ENCODE assay signal across 24 mouse cellular contexts in genomic region chr4:58291828-58292227, GRCm38 (mm10). TPM values are rescaled to one million over a fixed set of nuclear protein-coding genes. Genes with fewer than 3 reads are reported as not detected.
DNase-seq lines count a peak whose midpoint lies in the region; ATAC-seq and TF ChIP-seq lines count a peak whose summit lies in the region.
"Had no signal": no experiment of that assay in that cellular context is flagged by ENCODE, and none has a peak within 500 bp of the region (broad histone marks: within the 10 kb centered on the region; RNA-seq: fewer than 3 reads in every experiment).

No protein-coding gene starts in this region.

- 43% methylated on average over 1 of the region's 1 CpGs for WGBS in midbrain, embryonic 13.5 days
- 56% methylated on average over 1 of the region's 1 CpGs for WGBS in midbrain, embryonic 11.5 days
- 29% methylated on average over 1 of the region's 1 CpGs for WGBS in kidney, embryonic 14.5 days

- no peaks in the 10 kb centered on the region for H3K9me3 ChIP-seq in midbrain, embryonic 13.5 days
- H3K9me3 ChIP-seq in midbrain, embryonic 11.5 days (ENCODE audit: control insufficient read depth, low read length), result no peaks in the 10 kb centered on the region
- no peaks in the 10 kb centered on the region for H3K9me3 ChIP-seq in ES-E14 (ENCODE audit: control insufficient read depth, insufficient read depth, low read depth, low read length)
- H3K9me3 ChIP-seq in kidney, embryonic 14.5 days (ENCODE audit: control insufficient read depth, low read length), result no peaks in the 10 kb centered on the region
- H3K9me3 ChIP-seq: embryonic facial prominence, embryonic 13.5 days; embryonic facial prominence, embryonic 15.5 days; forebrain, embryonic 10.5 days; forebrain, embryonic 12.5 days had no signal

- H3K36me3 ChIP-seq in midbrain, embryonic 13.5 days, result no peaks in the 10 kb centered on the region
- no peaks in the 10 kb centered on the region for H3K36me3 ChIP-seq in midbrain, embryonic 11.5 days (ENCODE audit: control insufficient read depth, insufficient read depth, low read length)
- H3K36me3 ChIP-seq in ES-E14 (ENCODE audit: control insufficient read depth, insufficient read depth, low read length, poor library complexity, severe bottlenecking), result no peaks in the 10 kb centered on the region
- no peaks in the 10 kb centered on the region for H3K36me3 ChIP-seq in kidney, embryonic 14.5 days (ENCODE audit: control insufficient read depth, insufficient read depth, low read length)
- H3K36me3 ChIP-seq: embryonic facial prominence, embryonic 13.5 days; embryonic facial prominence, embryonic 15.5 days; forebrain, embryonic 10.5 days; forebrain, embryonic 12.5 days had no signal

- no peak for DNase-seq in midbrain, embryonic 11.5 days (ENCODE audit: low spot score, missing footprints)
- no peak for DNase-seq in ES-E14 (ENCODE audit: low read depth, low spot score)
- peak; percentile 42 for DNase-seq in NIH3T3 (ENCODE audit: low read depth)
- no peak for DNase-seq in spleen, postnatal 4 days (ENCODE audit: low spot score in 2 of 2)
- DNase-seq: adrenal gland, adult 2 months; adrenal gland, postnatal 10 days; adrenal gland, postnatal 25 days; cerebellum, adult 11 months; cerebellum, adult 18-20 months; cerebellum, adult 8-10 months; cerebellum, adult 9-11 months; cerebellum, postnatal 14 days; cerebellum, postnatal 36 days; embryo, embryonic 11 days had no signal

- H3K27me3 ChIP-seq in midbrain, embryonic 13.5 days, result no peaks in the 10 kb centered on the region
- no peaks in the 10 kb centered on the region for H3K27me3 ChIP-seq in midbrain, embryonic 11.5 days (ENCODE audit: control insufficient read depth, insufficient read depth, low read length)
- H3K27me3 ChIP-seq in kidney, embryonic 14.5 days (ENCODE audit: control insufficient read depth, insufficient read depth, low read length), result no peaks in the 10 kb centered on the region
- H3K27me3 ChIP-seq: embryonic facial prominence, embryonic 13.5 days; embryonic facial prominence, embryonic 15.5 days; forebrain, embryonic 12.5 days had no signal

- in situ Hi-C loops in ES-E14 (cut with MboI; ENCODE audit: low sequenced_read_pairs in 2 of 2, unreplicated experiment in 2 of 2), result no loop called here

- peak; percentile 30; the same call in 1 of the 2 replicates for ATAC-seq in midbrain, embryonic 13.5 days
- no peak for ATAC-seq in midbrain, embryonic 11.5 days (ENCODE audit: low FRiP score)
- ATAC-seq in kidney, embryonic 14.5 days (ENCODE audit: low FRiP score, low TSS enrichment), result no peak
- ATAC-seq: forebrain, embryonic 14.5 days; forebrain, embryonic 16.5 days had no signal

- H3K4me2 ChIP-seq in midbrain, embryonic 13.5 days (replicated peaks), result no peak overlapping the region
- no peak overlapping the region for H3K4me2 ChIP-seq in midbrain, embryonic 11.5 days
- H3K4me2 ChIP-seq in kidney, embryonic 14.5 days (replicated peaks; ENCODE audit: low read depth, low read length), result no peak overlapping the region
- H3K4me2 ChIP-seq: embryonic facial prominence, embryonic 13.5 days; embryonic facial prominence, embryonic 15.5 days; forebrain, embryonic 12.5 days had no signal

- no peak overlapping the region for H3K4me3 ChIP-seq in midbrain, embryonic 13.5 days (replicated peaks)
- no peak overlapping the region for H3K4me3 ChIP-seq in midbrain, embryonic 11.5 days (ENCODE audit: low read depth, low read length)
- no peak overlapping the region for H3K4me3 ChIP-seq in ES-E14 (ENCODE audit: insufficient read depth in 1 of 2, low read depth in 1 of 2, low read length in 2 of 2, poor library complexity in 1 of 2, severe bottlenecking in 1 of 2)
- no peak overlapping the region for H3K4me3 ChIP-seq in kidney, embryonic 14.5 days (ENCODE audit: low read length)
- H3K4me3 ChIP-seq: embryonic facial prominence, embryonic 13.5 days; embryonic facial prominence, embryonic 15.5 days; erythroblast, embryonic 14.5 days; forebrain, embryonic 10.5 days; forebrain, embryonic 12.5 days had no signal

- no peak overlapping the region for H3K9ac ChIP-seq in midbrain, embryonic 13.5 days (replicated peaks)
- no peak overlapping the region for H3K9ac ChIP-seq in midbrain, embryonic 11.5 days (ENCODE audit: low read length)
- no peak overlapping the region for H3K9ac ChIP-seq in ES-E14 (ENCODE audit: insufficient read depth, low read depth, low read length, poor library complexity, severe bottlenecking)
- no peak overlapping the region for H3K9ac ChIP-seq in kidney, embryonic 14.5 days (ENCODE audit: low read depth, low read length)
- H3K9ac ChIP-seq: embryonic facial prominence, embryonic 13.5 days; embryonic facial prominence, embryonic 15.5 days; forebrain, embryonic 12.5 days had no signal

- H3K4me1 ChIP-seq in midbrain, embryonic 13.5 days (replicated peaks), result no peaks in the 10 kb centered on the region
- no peaks in the 10 kb centered on the region for H3K4me1 ChIP-seq in midbrain, embryonic 11.5 days (ENCODE audit: control insufficient read depth, insufficient read depth, low read length)
- H3K4me1 ChIP-seq in ES-E14 (ENCODE audit: control insufficient read depth in 2 of 2, insufficient read depth in 2 of 2, low read length in 2 of 2, poor library complexity in 1 of 2), result no peaks in the 10 kb centered on the region
- 0 out of 2 replicates have a peak, but pooled peaks cover under 1% of the 10 kb centered on the region for H3K4me1 ChIP-seq in kidney, embryonic 14.5 days (ENCODE audit: control insufficient read depth, insufficient read depth, low read length)
- H3K4me1 ChIP-seq: forebrain, embryonic 10.5 days; forebrain, embryonic 12.5 days had no signal

- H3K27ac ChIP-seq in midbrain, embryonic 13.5 days, result no peak overlapping the region
- no peak overlapping the region for H3K27ac ChIP-seq in midbrain, embryonic 11.5 days (ENCODE audit: low read depth, low read length)
- H3K27ac ChIP-seq in ES-E14 (ENCODE audit: insufficient read depth, low read depth, low read length, poor library complexity, severe bottlenecking), result no peak overlapping the region
- no peak overlapping the region for H3K27ac ChIP-seq in kidney, embryonic 14.5 days (ENCODE audit: low read depth, low read length)
- H3K27ac ChIP-seq: embryonic facial prominence, embryonic 13.5 days; embryonic facial prominence, embryonic 15.5 days; forebrain, embryonic 10.5 days; forebrain, embryonic 12.5 days had no signal

TF ChIP-seq in ES-E14, 5 proteins besides CTCF, POLR2A, EP300 and RAD21:
- peak; percentile 87 for TF ChIP-seq MAFK (IDR thresholded peaks at IDR 0.05; ENCODE audit: insufficient read depth, low read depth, low read length)
- no peak for TF ChIP-seq HCFC1 (IDR thresholded peaks at IDR 0.05; ENCODE audit: borderline replicate concordance, insufficient read depth, low read length)
- TF ChIP-seq CHD2 (IDR thresholded peaks at IDR 0.05; ENCODE audit: low read depth, low read length), result no peak
- TF ChIP-seq ZC3H11A (IDR thresholded peaks at IDR 0.05; ENCODE audit: borderline replicate concordance, low read depth, low read length), result no peak
- TF ChIP-seq ZNF384 (IDR thresholded peaks at IDR 0.05; ENCODE audit: low read depth, low read length), result no peak

RNA-seq across cellular contexts. Expression of gene Musk, which starts 6.1 kb away (rescaled TPM):
- not detected in 2 replicates for polyA plus RNA-seq in midbrain, embryonic 13.5 days (2015; fragmentation: Nextera tagmentation; extraction: Ambion mirVana)
- polyA plus RNA-seq in midbrain, embryonic 11.5 days (2014; fragmentation: Nextera tagmentation; extraction: Ambion mirVana), result not detected in 2 replicates
- not detected in 2 replicates for total RNA-seq in ES-E14 (2012; rRNA removed)
- polyA plus RNA-seq in kidney, embryonic 14.5 days (2014; fragmentation: Nextera tagmentation; extraction: Ambion mirVana), result 0.14 and 0.21 TPM in 2 replicates
- total RNA-seq: common myeloid progenitor, adult 5-6 weeks had no signal
- polyA plus RNA-seq: erythroblast, embryonic 14.5 days; forebrain, embryonic 14.5 days; forebrain, embryonic 16.5 days had no signal
